Mouse (Mus musculus): ENCODE results near the gene Phf21b.
"Not testable (repeated sequence)": the region's sequence is repeated elsewhere in the genome, so short reads cannot be mapped to it uniquely, and the experiment has no call there.

DNA sequence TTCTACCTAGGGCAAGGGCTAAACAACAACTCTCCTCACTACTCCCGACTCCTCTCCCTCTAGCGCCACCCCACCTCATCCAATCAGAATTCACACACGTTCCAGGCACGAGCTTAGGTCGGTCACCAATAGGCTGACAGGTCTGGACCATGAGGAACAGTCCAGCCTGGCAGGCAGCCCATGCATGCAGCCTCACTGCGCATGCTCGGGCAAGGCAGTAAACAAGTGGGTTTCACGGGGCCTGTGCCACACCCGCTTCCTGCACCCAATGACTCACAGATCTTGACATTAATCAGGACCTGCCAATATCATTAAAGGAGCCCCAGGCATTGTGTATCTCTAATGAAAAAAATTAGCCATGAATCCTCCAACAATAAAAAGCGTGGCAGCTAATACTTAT lies 40.4 kb upstream of the Phf21b start:
- not testable (repeated sequence) for TF ChIP-seq CTCF (conservative IDR thresholded peaks at IDR 0.05; ENCODE audit: insufficient read depth, insufficient read length, low read depth, low read length); POLR2A (IDR thresholded peaks at IDR 0.05; ENCODE audit: low read depth, low read length)

Measured in kidney, adult 2 months (tissue).